Mouse (Mus musculus): Measurements from ENCODE around the gene Olfr571. TPM values are rescaled to one million over a fixed set of nuclear protein-coding genes. Genes with fewer than 3 reads are reported as not detected.

Olfr571 gene
- total RNA-seq (2021), result not detected
- long read RNA-seq, experiment 1, result 0 reads
- long read RNA-seq, experiment 2, result 0 reads

GRCm38 (mm10) chr7:102917032-102917875, at the start of gene Olfr571:
Olfr571 (minus strand) TSS chr7:102917536.
- DNase-seq, result no peak

- DNase-seq, result no peak
Measured at GRCm38 (mm10) chr7:102962360-102962759, 45.0 kb upstream of the Olfr571 start, which contains the start of gene Olfr576. Olfr576 (plus strand) TSS chr7:102962660.

GRCm38 (mm10) chr7:102958593-102958992, 41.3 kb upstream of the Olfr571 start, which contains the start of gene Olfr575:
Olfr575 (minus strand) TSS chr7:102958775.
- DNase-seq, result no peak

- DNase-seq, result no peak
Measured at GRCm38 (mm10) chr7:102958137-102958536, 40.8 kb upstream of the Olfr571 start.

- DNase-seq, result no peak
Measured at GRCm38 (mm10) chr7:102950732-102951131, 33.4 kb upstream of the Olfr571 start.

GRCm38 (mm10) chr7:102948167-102948566, 30.8 kb upstream of the Olfr571 start, which contains the start of gene Olfr574:
Olfr574 (plus strand) TSS chr7:102948467.
- DNase-seq, result no peak

GRCm38 (mm10) chr7:102943417-102943816, 26.1 kb upstream of the Olfr571 start:
- no peak for DNase-seq

- DNase-seq, result no peak
Measured at GRCm38 (mm10) chr7:102942475-102942874, 25.1 kb upstream of the Olfr571 start, which contains the start of gene Olfr573-ps1. Olfr573-ps1 (minus strand) TSS chr7:102942575.

- no peak for DNase-seq
Measured at GRCm38 (mm10) chr7:102927105-102927504, 9.8 kb upstream of the Olfr571 start.

GRCm38 (mm10) chr7:102924109-102924508, 6.8 kb upstream of the Olfr571 start, which contains the start of gene Olfr572:
Olfr572 (plus strand) TSS chr7:102924409.
- DNase-seq, result no peak

GRCm38 (mm10) chr7:102919632-102920031, 2.3 kb upstream of the Olfr571 start:
- no peak for DNase-seq

- no peak for DNase-seq
Measured at GRCm38 (mm10) chr7:102916405-102916804, 931 bp downstream of the Olfr571 start.

GRCm38 (mm10) chr7:102915261-102915660, 2.1 kb downstream of the Olfr571 start:
- DNase-seq, result no peak

- DNase-seq, result no peak
Measured at GRCm38 (mm10) chr7:102890782-102891181, 26.6 kb downstream of the Olfr571 start, which contains the start of gene Olfr569. Olfr569 (minus strand) TSS chr7:102890882.

- DNase-seq, result no peak
Measured at GRCm38 (mm10) chr7:102876822-102877221, 40.5 kb downstream of the Olfr571 start, which contains the start of gene Olfr568. Olfr568 (plus strand) TSS chr7:102877122.

- DNase-seq, result no peak
Measured at GRCm38 (mm10) chr7:102858665-102859064, 58.7 kb downstream of the Olfr571 start, which contains the start of gene Olfr566. Olfr566 (minus strand) TSS chr7:102858765.

- DNase-seq, result no peak
Measured at GRCm38 (mm10) chr7:102855807-102856206, 61.5 kb downstream of the Olfr571 start.

Other genes with a start within 250 kb of the Olfr571 start
- 1 to 10 TPM; 4.7 to 6.6 TPM for gene Trim68, start 230.2 kb downstream of the Olfr571 start, total RNA-seq (2021)
- not detected for gene Olfr557, start 221.6 kb downstream of the Olfr571 start, total RNA-seq (2021)
- gene Olfr558, start 215.3 kb downstream of the Olfr571 start, total RNA-seq (2021), result 1 to 10 TPM; 3.4 to 3.8 TPM
- gene Olfr33, start 198.5 kb downstream of the Olfr571 start, total RNA-seq (2021), result not detected
- not detected for gene Olfr559, start 190.0 kb downstream of the Olfr571 start, total RNA-seq (2021)
- gene Olfr560, start 158.2 kb downstream of the Olfr571 start, total RNA-seq (2021), result not detected
- 1 to 10 TPM; 1.3 to 1.4 TPM for gene Olfr78, start 158.1 kb downstream of the Olfr571 start, total RNA-seq (2021)
- not detected for gene Olfr561, start 146.3 kb downstream of the Olfr571 start, total RNA-seq (2021)
- not detected for gene Olfr564, start 114.1 kb downstream of the Olfr571 start, total RNA-seq (2021)
- not detected for gene Olfr566, start 58.8 kb downstream of the Olfr571 start, total RNA-seq (2021)
- not detected for gene Olfr568, start 40.4 kb downstream of the Olfr571 start, total RNA-seq (2021)
- not detected for gene Olfr569, start 26.7 kb downstream of the Olfr571 start, total RNA-seq (2021)
- not detected for gene Olfr570, start 23.0 kb downstream of the Olfr571 start, total RNA-seq (2021)
- not detected for gene Olfr572, start 6.9 kb upstream of the Olfr571 start, total RNA-seq (2021)
- not detected for gene Olfr573-ps1, start 25.0 kb upstream of the Olfr571 start, total RNA-seq (2021)
- gene Olfr574, start 30.9 kb upstream of the Olfr571 start, total RNA-seq (2021), result not detected
- gene Olfr575, start 41.2 kb upstream of the Olfr571 start, total RNA-seq (2021), result not detected
- not detected for gene Olfr576, start 45.1 kb upstream of the Olfr571 start, total RNA-seq (2021)
- gene Olfr577, start 58.4 kb upstream of the Olfr571 start, total RNA-seq (2021), result not detected
- gene Olfr578, start 71.8 kb upstream of the Olfr571 start, total RNA-seq (2021), result not detected
- not detected for gene Olfr582, start 120.5 kb upstream of the Olfr571 start, total RNA-seq (2021)
- not detected for gene Olfr583, start 133.8 kb upstream of the Olfr571 start, total RNA-seq (2021)
- not detected for gene Olfr584, start 164.3 kb upstream of the Olfr571 start, total RNA-seq (2021)
- gene Olfr585, start 180.2 kb upstream of the Olfr571 start, total RNA-seq (2021), result not detected
- gene Olfr586, start 208.1 kb upstream of the Olfr571 start, total RNA-seq (2021), result not detected
- not detected for gene Olfr588-ps1, start 223.3 kb upstream of the Olfr571 start, total RNA-seq (2021)
- not detected for gene Olfr589, start 238.8 kb upstream of the Olfr571 start, total RNA-seq (2021)

Measured in gastrocnemius, postnatal 10 days (tissue).